Mouse (Mus musculus) midbrain, postnatal 0 days (tissue): ENCODE results near the gene Gm826. TPM values are rescaled to one million over a fixed set of nuclear protein-coding genes. Genes with fewer than 3 reads are reported as not detected.

Experiments used
- ATAC-seq: fragments of 200-750 bp; cut with Nextera tagmentation; 2 replicates; pipeline ENCODE4 v1.8.0; 2017; ENCODE audit warnings: moderate number of reproducible peaks, mild to moderate bottlenecking, moderate TSS enrichment, moderate library complexity; ENCODE audit not compliant: low FRiP score
- DNase-seq: peaks from one replicate; pipeline ENCODE4 v3.0.0-alpha.2; 2015; ENCODE audit warnings: low spot score
- H3K27ac ChIP-seq: fragments of 300-500 bp; sonication (generic); 2 replicates; pipeline ENCODE4 v1.5.1; 2014; ENCODE audit warnings: low read depth, mild to moderate bottlenecking, low read length, mixed read lengths
- H3K27me3 ChIP-seq: fragments of 300-500 bp; sonication (generic); 2 replicates; pipeline ENCODE4 v1.6.1; 2014; ENCODE audit warnings: low read length, control low read depth, mixed read lengths; ENCODE audit not compliant: insufficient read depth
- H3K36me3 ChIP-seq: fragments of 300-500 bp; sonication (generic); 2 replicates; pipeline ENCODE4 v1.6.1; 2014; ENCODE audit warnings: low read length, control low read depth, mixed read lengths; ENCODE audit not compliant: insufficient read depth
- H3K4me1 ChIP-seq: fragments of 300-500 bp; sonication (generic); 2 replicates; pipeline ENCODE4 v1.6.1; 2014; ENCODE audit warnings: mild to moderate bottlenecking, control low read depth, antibody characterized with exemption, low read length, mixed read lengths; ENCODE audit not compliant: insufficient read depth
- H3K4me2 ChIP-seq: fragments of 300-500 bp; sonication (generic); 2 replicates; pipeline ENCODE4 v1.6.1; 2014; ENCODE audit warnings: low read depth, mild to moderate bottlenecking, low read length, mixed read lengths; ENCODE audit not compliant: poor library complexity, severe bottlenecking
- H3K4me3 ChIP-seq: fragments of 300-500 bp; sonication (generic); 2 replicates; pipeline ENCODE4 v1.5.1; 2014; ENCODE audit warnings: low read depth, mild to moderate bottlenecking, low read length, moderate library complexity
- H3K9ac ChIP-seq: fragments of 300-500 bp; sonication (generic); replicated peaks from 2 replicates; pipeline ENCODE4 v1.6.1; 2014; ENCODE audit warnings: mild to moderate bottlenecking, low read length, moderate library complexity, mixed read lengths; ENCODE audit not compliant: poor library complexity, severe bottlenecking
- H3K9me3 ChIP-seq: fragments of 300-500 bp; sonication (generic); 2 replicates; pipeline ENCODE4 v1.6.1; 2016; ENCODE audit warnings: low read length, control low read depth
- CTCF ChIP-seq: IDR thresholded peaks from 2 replicates; pipeline ENCODE4 v1.5.1; 2016; ENCODE audit warnings: antibody characterized with exemption, mild to moderate bottlenecking
- WGBS: fragments of 180-500 bp; shearing (Covaris S2); extraction: QIAGEN DNeasy Blood & Tissue Kit; methylation state at CpG from one replicate; pipeline ENCODE4 v1.1.7; 2014; 5-methylcytosine and 5-hydroxymethylcytosine counted together
- polyA plus RNA-seq: library from polyadenylated mRNA; unstranded; fragments of >200 nt; fragmentation: Nextera tagmentation; extraction: Ambion mirVana; gene quantifications from 2 replicates; pipeline ENCODE4 v1.2.1, GENCODE M21; 2015
- total RNA-seq: library from RNA; depleted of rRNA; stranded (reverse); fragments of >200 nt; gene quantifications from 2 replicates; pipeline ENCODE4 v1.2.3, GENCODE M21; 2014

Gm826 gene
- total and polyA plus RNA-seq, 2 experiments from 2014 or later = 0.22 TPM; not detected in 1

DNA sequence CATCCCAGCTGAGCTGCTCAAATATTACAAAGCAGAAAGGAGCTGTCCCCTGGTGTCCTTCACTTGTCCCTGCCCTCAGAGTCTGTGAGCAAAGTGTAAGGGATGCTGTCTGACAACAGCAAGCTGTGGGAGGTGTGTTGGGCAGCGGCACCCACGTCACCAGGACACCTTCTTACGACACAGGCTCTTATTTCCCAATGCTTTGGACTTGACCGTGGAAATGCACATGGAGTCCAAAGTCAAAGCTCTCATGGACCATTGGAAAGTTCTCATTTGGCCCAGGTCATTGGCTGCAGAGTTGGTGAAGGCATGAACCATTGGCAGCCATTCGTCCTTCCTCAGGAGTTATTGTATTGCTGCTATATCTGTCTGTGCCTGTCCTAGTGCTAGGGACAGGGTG lies 5.6 kb upstream of the Gm826 start:
- Histone ChIP-seq H3K9ac (no peak overlapping the region), H3K4me1 (no peaks in the 10 kb centered on the region), H3K27ac (no peak overlapping the region), H3K9me3 (no peaks in the 10 kb centered on the region), H3K4me2 (no peak overlapping the region), H3K27me3 (no peaks in the 10 kb centered on the region), H3K36me3 (no peaks in the 10 kb centered on the region), H3K4me3 (no peak overlapping the region)
- DNase-seq (no peak), ATAC-seq (no peak)
- 94% methylated on average over 5 of the region's 5 CpGs for WGBS
- no peak for TF ChIP-seq CTCF

DNA sequence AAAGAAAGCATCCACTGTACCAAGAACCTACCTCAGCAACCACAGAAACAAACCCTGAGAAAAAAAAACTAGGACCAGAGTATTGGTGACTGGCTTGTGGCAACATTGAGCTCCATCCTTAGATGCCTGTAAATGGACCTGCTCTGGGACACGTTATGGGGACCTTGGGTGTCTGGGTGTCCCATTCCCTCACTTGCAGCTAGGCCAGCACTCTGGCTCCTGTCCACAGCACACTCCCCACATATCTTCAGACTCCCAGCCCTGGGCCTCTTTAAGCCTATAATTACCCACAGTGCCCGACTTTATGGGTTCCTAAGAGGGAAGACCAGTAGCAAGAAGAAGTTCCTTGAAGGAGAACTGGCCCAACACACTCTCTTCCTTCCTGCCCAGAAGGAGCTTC lies 2.1 kb upstream of the Gm826 start:
- Histone ChIP-seq H3K27me3 (no peaks in the 10 kb centered on the region; the same call in 1 of the 2 replicates), H3K4me2 (no peak overlapping the region), H3K9me3 (no peaks in the 10 kb centered on the region), H3K4me1 (no peaks in the 10 kb centered on the region), H3K4me3 (no peak overlapping the region), H3K9ac (no peak overlapping the region), H3K36me3 (no peaks in the 10 kb centered on the region), H3K27ac (no peak overlapping the region)
- no peak for TF ChIP-seq CTCF
- 62% methylated on average over 2 of the region's 2 CpGs for WGBS
- ATAC-seq (no peak), DNase-seq (no peak)

GRCm38 (mm10) chr2:160335043-160335442 lies 1.1 kb upstream of the Gm826 start:
- TF ChIP-seq CTCF = no peak
- H3K27ac ChIP-seq = no peak overlapping the region
- H3K4me2 ChIP-seq = no peak overlapping the region
- no peak overlapping the region for H3K9ac ChIP-seq
- ATAC-seq (no peak), DNase-seq (no peak)
- WGBS = 88% methylated on average over 1 of the region's 1 CpGs
- H3K4me1 ChIP-seq = no peaks in the 10 kb centered on the region
- H3K4me3 ChIP-seq = no peak overlapping the region
- no peaks in the 10 kb centered on the region for H3K36me3 ChIP-seq
- H3K27me3 ChIP-seq = no peaks in the 10 kb centered on the region; the same call in 1 of the 2 replicates
- H3K9me3 ChIP-seq = no peaks in the 10 kb centered on the region

- Histone ChIP-seq H3K4me2 (no peak overlapping the region), H3K4me3 (no peak overlapping the region), H3K27ac (no peak overlapping the region), H3K36me3 (no peaks in the 10 kb centered on the region), H3K27me3 (no peaks in the 10 kb centered on the region; the same call in 1 of the 2 replicates), H3K4me1 (no peaks in the 10 kb centered on the region), H3K9me3 (no peaks in the 10 kb centered on the region), H3K9ac (no peak overlapping the region)
- no peak for DNase-seq
- no peak for ATAC-seq
- no peak for TF ChIP-seq CTCF
- 90% methylated on average over 12 of the region's 12 CpGs for WGBS
Measured at GRCm38 (mm10) chr2:160332516-160333325, 1.2 kb downstream of the Gm826 start.

GRCm38 (mm10) chr2:160328886-160329285 lies 5.1 kb downstream of the Gm826 start:
- Histone ChIP-seq H3K9ac (no peak overlapping the region), H3K36me3 (no peaks in the 10 kb centered on the region), H3K4me2 (no peak overlapping the region), H3K9me3 (no peaks in the 10 kb centered on the region), H3K27me3 (no peaks in the 10 kb centered on the region), H3K4me1 (no peaks in the 10 kb centered on the region), H3K4me3 (no peak overlapping the region), H3K27ac (no peak overlapping the region)
- 69% methylated on average over 9 of the region's 9 CpGs for WGBS
- TF ChIP-seq CTCF = no peak
- DNase-seq (no peak), ATAC-seq (no peak)

- H3K9me3 ChIP-seq = no peaks in the 10 kb centered on the region
Measured at GRCm38 (mm10) chr2:160327716-160328115, 6.2 kb downstream of the Gm826 start.

More at GRCm38 (mm10) chr2:160327716-160328115, 6.2 kb downstream of the Gm826 start:
- H3K9ac ChIP-seq = no peak overlapping the region
- ATAC-seq (no peak), DNase-seq (no peak)
- H3K27ac ChIP-seq = no peak overlapping the region
- H3K4me3 ChIP-seq = no peak overlapping the region
- no peak overlapping the region for H3K4me2 ChIP-seq
- 87% methylated on average over 4 of the region's 4 CpGs for WGBS
- no peaks in the 10 kb centered on the region for H3K4me1 ChIP-seq
- no peaks in the 10 kb centered on the region for H3K27me3 ChIP-seq
- no peaks in the 10 kb centered on the region for H3K36me3 ChIP-seq
- no peak for TF ChIP-seq CTCF
